Mouse (Mus musculus) neural tube, embryonic 12.5 days (tissue): ENCODE results near the gene Olfr514. TPM values are rescaled to one million over a fixed set of nuclear protein-coding genes. Genes with fewer than 3 reads are reported as not detected.
"Not testable (repeated sequence)": the region's sequence is repeated elsewhere in the genome, so short reads cannot be mapped to it uniquely, and the experiment has no call there.

ENCODE experiments used
- ATAC-seq: fragments of 200-750 bp; cut with Nextera tagmentation; 2 replicates; pipeline ENCODE4 v1.8.0; 2017; ENCODE audit warnings: low read depth, mild to moderate bottlenecking, moderate TSS enrichment, moderate library complexity; ENCODE audit not compliant: low FRiP score
- H3K27ac ChIP-seq: fragments of 300-500 bp; sonication (generic); 2 replicates; pipeline ENCODE4 v1.5.1; 2016
- H3K27me3 ChIP-seq: fragments of 300-500 bp; sonication (generic); replicated peaks from 2 replicates; pipeline ENCODE4 v1.6.1; 2016; ENCODE audit warnings: mild to moderate bottlenecking
- H3K36me3 ChIP-seq: fragments of 300-500 bp; sonication (generic); 2 replicates; pipeline ENCODE4 v1.6.1; 2016; ENCODE audit warnings: mild to moderate bottlenecking
- H3K4me1 ChIP-seq: fragments of 300-500 bp; sonication (generic); 2 replicates; pipeline ENCODE4 v1.6.1; 2016
- H3K4me2 ChIP-seq: fragments of 300-500 bp; sonication (generic); replicated peaks from 2 replicates; pipeline ENCODE4 v1.6.1; 2016; ENCODE audit warnings: mild to moderate bottlenecking
- H3K4me3 ChIP-seq: fragments of 300-500 bp; sonication (generic); 2 replicates; pipeline ENCODE4 v1.5.1; 2016
- H3K9ac ChIP-seq: fragments of 300-500 bp; sonication (generic); 2 replicates; pipeline ENCODE4 v1.6.1; 2016; ENCODE audit warnings: mild to moderate bottlenecking
- H3K9me3 ChIP-seq: fragments of 300-500 bp; sonication (generic); 2 replicates; pipeline ENCODE4 v1.6.1; 2016; ENCODE audit warnings: mild to moderate bottlenecking
- WGBS: fragments of 180-500 bp; shearing (Covaris S2); methylation state at CpG from one replicate; pipeline ENCODE4 v1.1.7; 2016; 5-methylcytosine and 5-hydroxymethylcytosine counted together
- polyA plus RNA-seq: library from polyadenylated mRNA; unstranded; fragments of >200 nt; fragmentation: Nextera tagmentation; extraction: Ambion mirVana; gene quantifications from 2 replicates; pipeline ENCODE4 v1.2.1, GENCODE M21; 2016

The Olfr514 gene
- not detected in 2 replicates for polyA plus RNA-seq

DNA sequence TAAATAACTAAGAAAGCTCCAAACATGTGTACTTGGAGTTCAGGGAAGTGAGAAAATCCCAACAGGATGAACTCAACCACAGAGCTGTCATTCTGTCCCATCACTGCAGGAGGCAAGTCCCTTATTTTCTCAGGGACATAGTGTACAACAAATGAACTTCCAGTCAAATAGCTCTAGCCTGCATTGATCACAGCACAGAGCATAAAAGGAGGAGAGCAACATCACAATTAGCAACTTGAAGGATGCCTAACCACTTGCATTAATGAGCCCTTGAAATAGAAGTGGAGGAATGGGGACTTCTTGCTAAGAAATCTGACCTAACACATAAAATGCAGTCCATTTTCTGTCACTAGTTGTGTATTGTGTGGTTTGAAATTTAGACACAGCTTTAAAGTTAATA lies at the start of gene Olfr514:
Olfr514 (minus strand) TSS at position 101 of the 400 bp plus-strand sequence.
- H3K4me1 ChIP-seq = no peaks in the 10 kb centered on the region
- ATAC-seq = no peak
- no peak within 1 kb of the TSS for H3K9ac ChIP-seq
- H3K9me3 ChIP-seq = no peaks in the 10 kb centered on the region
- H3K36me3 ChIP-seq = no peaks in the 10 kb centered on the region
- H3K27ac ChIP-seq = no peak within 1 kb of the TSS
- H3K4me3 ChIP-seq = no peak within 1 kb of the TSS
- no peak within 1 kb of the TSS for H3K4me2 ChIP-seq
- H3K27me3 ChIP-seq = no peaks in the 10 kb centered on the region

DNA sequence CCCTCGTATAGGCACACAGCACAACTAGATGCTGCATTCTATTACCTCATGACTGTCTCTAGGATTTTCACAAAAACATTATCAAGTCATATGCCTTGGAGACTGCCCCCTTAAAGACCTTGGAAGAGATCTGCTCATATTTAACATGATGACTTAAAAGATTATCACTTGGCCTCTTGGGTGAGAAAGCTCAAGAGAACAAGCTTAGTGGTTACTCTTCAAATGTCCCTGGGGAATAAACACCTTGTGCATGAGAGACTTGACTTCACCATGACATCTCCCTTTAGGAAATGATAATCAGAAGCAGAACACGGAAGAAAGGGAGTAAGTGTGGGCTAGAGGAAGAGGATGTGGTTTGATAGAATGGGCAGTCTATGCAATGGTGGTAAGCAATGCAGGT lies 46.5 kb upstream of the Olfr514 start, which contains the start of gene Olfr517:
Olfr517 (minus strand) TSS at position 101 of the 400 bp plus-strand sequence.
- Histone ChIP-seq H3K27ac (no peak within 1 kb of the TSS), H3K36me3 (no peaks in the 10 kb centered on the region), H3K9me3 (no peaks in the 10 kb centered on the region), H3K27me3 (no peaks in the 10 kb centered on the region), H3K9ac (no peak within 1 kb of the TSS), H3K4me2 (no peak within 1 kb of the TSS), H3K4me3 (no peak within 1 kb of the TSS), H3K4me1 (no peaks in the 10 kb centered on the region)
- ATAC-seq = no peak
- 85% methylated on average over 2 of the region's 2 CpGs for WGBS

DNA sequence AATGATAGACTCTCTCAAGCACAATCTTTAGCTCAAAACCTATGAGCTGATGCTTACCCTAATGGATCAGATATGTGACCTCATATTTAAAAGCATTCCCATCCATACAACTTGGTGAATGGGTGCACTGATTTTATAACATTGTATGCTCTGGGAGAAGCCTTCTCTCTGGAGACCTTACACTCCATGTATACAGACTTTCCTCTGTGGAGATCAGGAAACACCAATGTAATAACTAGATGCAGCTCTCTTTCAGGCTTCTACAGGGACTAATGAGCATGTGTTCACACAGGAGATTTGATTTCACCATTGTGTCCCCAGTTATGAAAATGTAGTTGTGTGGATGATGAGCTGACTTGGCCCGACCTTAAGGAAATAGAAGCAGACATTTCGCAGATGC lies 24.6 kb upstream of the Olfr514 start, which contains the start of gene Olfr516:
Olfr516 (minus strand) TSS at position 101 of the 400 bp plus-strand sequence.
- H3K36me3 ChIP-seq = no peaks in the 10 kb centered on the region
- ATAC-seq = no peak
- no peak within 1 kb of the TSS for H3K27ac ChIP-seq
- WGBS = 88% methylated on average over 2 of the region's 2 CpGs
- H3K4me2 ChIP-seq = no peak within 1 kb of the TSS
- no peaks in the 10 kb centered on the region for H3K4me1 ChIP-seq
- H3K9me3 ChIP-seq = no peaks in the 10 kb centered on the region
- no peak within 1 kb of the TSS for H3K4me3 ChIP-seq
- no peaks in the 10 kb centered on the region for H3K27me3 ChIP-seq
- no peak within 1 kb of the TSS for H3K9ac ChIP-seq

GRCm38 (mm10) chr7:108814593-108815215 lies 11.1 kb downstream of the Olfr514 start:
- WGBS = 52% methylated on average over 5 of the region's 5 CpGs
- 0 out of 2 replicates have a peak, but pooled peaks have one; percentile 48 for ATAC-seq
- H3K4me3 ChIP-seq, H3K27ac ChIP-seq, H3K9me3 ChIP-seq, H3K9ac ChIP-seq, H3K27me3 ChIP-seq, H3K36me3 ChIP-seq, H3K4me1 ChIP-seq, H3K4me2 ChIP-seq: not testable (repeated sequence)

DNA sequence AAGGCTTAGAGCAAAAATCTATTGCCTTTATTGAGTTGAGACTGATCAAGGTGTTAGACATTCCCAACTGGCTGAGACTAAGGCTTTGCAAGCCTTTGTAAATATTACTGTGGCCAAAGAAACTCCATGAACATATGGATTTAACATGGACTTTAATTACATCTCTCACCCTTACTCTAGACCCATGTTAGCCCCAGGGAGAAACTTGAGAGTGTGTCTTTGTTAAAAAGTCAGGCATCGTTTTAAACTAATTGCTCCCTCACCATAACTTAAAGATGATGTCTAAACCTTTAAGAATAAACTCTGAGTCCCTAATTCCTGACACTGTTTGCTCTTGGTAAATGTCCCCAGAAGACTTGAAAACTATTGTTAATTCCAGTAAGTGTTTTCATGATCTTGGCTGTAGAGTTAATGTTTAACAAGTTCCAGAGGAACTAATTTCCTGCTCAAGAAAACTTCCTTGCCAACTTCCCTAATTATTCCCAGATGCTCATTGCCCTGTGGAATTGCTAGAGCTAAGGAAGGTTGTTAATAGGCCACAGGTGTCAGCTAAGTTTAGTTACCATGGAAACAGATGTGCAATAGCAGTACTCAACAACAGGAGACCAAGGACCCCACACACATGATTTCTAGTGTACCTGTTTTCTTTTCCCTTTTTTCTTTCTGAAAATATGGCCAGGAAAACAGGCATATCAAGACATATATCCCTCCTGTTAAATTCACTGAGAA lies 28.4 kb downstream of the Olfr514 start:
- Histone ChIP-seq H3K27me3 (no peaks in the 10 kb centered on the region), H3K4me2 (no peak overlapping the region), H3K9me3 (no peaks in the 10 kb centered on the region), H3K27ac (no peak overlapping the region), H3K4me3 (no peak overlapping the region), H3K36me3 (no peaks in the 10 kb centered on the region), H3K4me1 (no peaks in the 10 kb centered on the region), H3K9ac (no peak overlapping the region)
- 42% methylated on average over 1 of the region's 1 CpGs for WGBS
- ATAC-seq = no peak

Other genes starting within 250 kb of the Olfr514 start
- not detected in 2 replicates for gene Olfr506, start 215.2 kb downstream of the Olfr514 start, polyA plus RNA-seq
- gene Olfr507, start 204.2 kb downstream of the Olfr514 start, polyA plus RNA-seq = not detected in 2 replicates
- gene Olfr508, start 196.0 kb downstream of the Olfr514 start, polyA plus RNA-seq = not detected in 2 replicates
- not detected in 2 replicates for gene Olfr509, start 174.1 kb downstream of the Olfr514 start, polyA plus RNA-seq
- not detected in 2 replicates for gene Olfr510, start 159.6 kb downstream of the Olfr514 start, polyA plus RNA-seq
- not detected in 2 replicates for gene Olfr512, start 112.7 kb downstream of the Olfr514 start, polyA plus RNA-seq
- not detected in 2 replicates for gene Olfr513, start 75.0 kb downstream of the Olfr514 start, polyA plus RNA-seq
- not detected in 2 replicates for gene Olfr516, start 24.5 kb upstream of the Olfr514 start, polyA plus RNA-seq
- not detected in 2 replicates for gene Olfr517, start 46.4 kb upstream of the Olfr514 start, polyA plus RNA-seq
- not detected in 2 replicates for gene Olfr518, start 59.0 kb upstream of the Olfr514 start, polyA plus RNA-seq
- not detected in 2 replicates for gene Olfr519, start 68.4 kb upstream of the Olfr514 start, polyA plus RNA-seq
- gene Nlrp10, start 104.2 kb upstream of the Olfr514 start, polyA plus RNA-seq = not detected in 2 replicates
- gene Eif3f, start 108.4 kb upstream of the Olfr514 start, polyA plus RNA-seq = 85.9 and 87.7 TPM in 2 replicates
- gene Tub, start 124.3 kb upstream of the Olfr514 start, polyA plus RNA-seq = 32.8 and 36.0 TPM in 2 replicates